Comparison of ENCODE assay signal across 21 mouse cellular contexts in genomic region chr14:54125510-54125909, GRCm38 (mm10).
DNase-seq lines count a peak whose midpoint lies in the region; ATAC-seq lines count a peak whose summit lies in the region.
"Had no signal": no experiment of that assay in that cellular context is flagged by ENCODE, and none has a peak within 500 bp of the region (broad histone marks: within the 10 kb centered on the region; RNA-seq: fewer than 3 reads in every experiment).

No protein-coding gene starts in this region.

- peaks cover 2% of the 10 kb centered on the region for H3K27me3 ChIP-seq in megakaryocyte, embryonic 14.5 days (replicated peaks)
- H3K27me3 ChIP-seq: forebrain, embryonic 12.5 days; neural tube, embryonic 12.5 days had no signal

- DNase-seq in embryo, embryonic 10 days (ENCODE audit: low spot score): peak; percentile 14
- DNase-seq in embryo, embryonic 9.5 days (ENCODE audit: extremely low spot score): no peak
- peak; percentile 6 for DNase-seq in heart, postnatal 4 days
- no peak for DNase-seq in heart, postnatal 10 days
- DNase-seq in thymus, postnatal 4 days: peak; percentile 18
- DNase-seq in thymus, postnatal 25 days: no peak
- DNase-seq: adrenal gland, postnatal 10 days; cerebellum, postnatal 36 days; gastrocnemius, postnatal 10 days; kidney, postnatal 36 days; lung, adult 18-20 months; right cerebral cortex, postnatal 14 days; spleen, adult 18-20 months had no signal

- peaks cover 3% of the 10 kb centered on the region for H3K36me3 ChIP-seq in megakaryocyte, embryonic 14.5 days (replicated peaks; ENCODE audit: low read length)
- H3K36me3 ChIP-seq: forebrain, embryonic 12.5 days; G1E; neural tube, embryonic 12.5 days had no signal

- H3K4me3 ChIP-seq in megakaryocyte, embryonic 14.5 days (replicated peaks): peak overlapping the region; percentile 35
- H3K4me3 ChIP-seq: forebrain, embryonic 12.5 days; left cerebral cortex, adult 2 months; neural tube, embryonic 12.5 days had no signal

- H3K4me1 ChIP-seq in megakaryocyte, embryonic 14.5 days: peaks cover 70% of the 10 kb centered on the region

- intact Hi-C loops in heart, postnatal 10 days (cut with DNase I): no loop called here

- no peaks in the 10 kb centered on the region for H3K9me3 ChIP-seq in megakaryocyte, embryonic 14.5 days
- H3K9me3 ChIP-seq: forebrain, embryonic 12.5 days; G1E; neural tube, embryonic 12.5 days had no signal

- ATAC-seq in megakaryocyte, adult 5-6 weeks (ENCODE audit: poor library complexity, severe bottlenecking): no peak
- ATAC-seq: activated CD4-positive, CD25-positive, alpha-beta regulatory T cell, adult 4 months; intestine, embryonic 16.5 days had no signal

Comparison
In these comparisons a context has a peak if more than half of its experiments do, and no peak if none do; other contexts are left out.
1. DNase-seq: peak in embryo, embryonic 10 days (single experiment), heart, postnatal 4 days (single experiment) and thymus, postnatal 4 days (single experiment); none in embryo, embryonic 9.5 days (single experiment), heart, postnatal 10 days (0 of 2) and thymus, postnatal 25 days (single experiment).